Mouse (Mus musculus) gastrocnemius, postnatal 4 days (tissue): Measurements from ENCODE around the gene Gm7173. TPM values are rescaled to one million over a fixed set of nuclear protein-coding genes. Genes with fewer than 3 reads are reported as not detected.
A peak's percentile ranks its signal among the peaks of the same experiment; 100 is the strongest.

Source experiments
- DNase-seq, 2 experiments: peaks; one replicate each; pipeline ENCODE4 v3.0.0; 2021 to 2022; ENCODE audit warnings: low spot score in 2 of 2, mixed read lengths in 2 of 2
- long read RNA-seq, 2 experiments: library from polyadenylated mRNA; stranded (forward); transcript quantifications; one replicate each; pipeline ENCODE4 v2.0.0; 2021
- total RNA-seq, 2 experiments: library from RNA; stranded (reverse); gene quantifications; 2 replicates each; pipeline ENCODE4 v1.2.3; 2021

Gm7173 gene
- under 1 TPM; 0.15 to 0.16 TPM for total RNA-seq
- long read RNA-seq, experiment 1 = 0 reads
- long read RNA-seq, experiment 2 = 0 reads

DNA sequence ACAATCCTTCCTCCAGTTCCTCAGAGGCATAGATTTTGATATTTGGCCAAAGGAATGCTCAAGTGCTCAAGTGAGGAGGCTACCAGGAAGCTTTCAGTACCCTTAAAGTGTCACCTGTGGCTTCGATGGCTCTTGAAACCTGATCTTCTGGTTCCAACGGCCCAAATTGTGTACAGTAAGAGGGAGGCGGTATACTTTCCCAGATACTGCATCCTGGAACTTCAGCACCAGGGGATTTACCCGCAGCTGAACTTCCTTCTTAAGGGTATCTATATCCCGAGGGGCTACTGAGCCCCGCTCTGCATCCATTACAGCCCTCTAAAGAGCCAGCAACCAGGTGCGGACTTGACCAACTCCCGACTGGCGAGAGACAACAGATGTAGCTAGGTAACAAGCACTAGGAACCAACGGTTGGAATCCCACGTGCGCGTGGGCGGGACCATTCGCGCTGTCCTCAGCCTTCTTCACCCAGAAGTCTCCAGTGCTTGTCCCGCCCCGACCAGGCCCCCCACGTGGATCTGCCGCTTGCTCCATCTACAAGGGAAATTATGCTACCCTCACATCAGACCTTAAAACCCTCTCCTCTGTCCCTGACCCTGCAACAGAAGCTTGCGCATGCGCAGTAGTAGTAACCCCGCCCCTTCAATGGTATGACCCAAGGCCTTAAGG lies at the start of gene Gm7173:
Gene Gm7173, minus strand, starts transcription at position 309 of the 669 bp plus-strand sequence.
- DNase-seq = peak in 1 of 2 experiments; percentile 7

DNA sequence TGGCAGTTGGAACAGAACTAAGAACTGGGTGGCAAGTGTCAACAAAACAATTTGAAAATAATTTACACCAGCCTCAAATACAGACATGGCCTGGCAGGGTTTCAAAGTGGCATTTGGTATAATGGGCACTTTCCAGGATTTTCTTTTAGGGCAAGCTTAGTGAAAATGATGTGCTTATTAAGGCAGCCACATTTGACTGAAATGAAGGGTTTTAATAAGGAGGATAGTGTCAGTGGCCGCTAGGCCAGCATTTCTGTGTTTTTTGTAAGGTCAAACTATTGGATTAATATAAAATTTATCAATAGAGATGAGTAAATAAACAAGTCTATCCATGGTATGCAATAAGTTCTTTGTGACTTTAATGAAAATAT lies 546 bp upstream of the Gm7173 start:
- DNase-seq = no peak

DNA sequence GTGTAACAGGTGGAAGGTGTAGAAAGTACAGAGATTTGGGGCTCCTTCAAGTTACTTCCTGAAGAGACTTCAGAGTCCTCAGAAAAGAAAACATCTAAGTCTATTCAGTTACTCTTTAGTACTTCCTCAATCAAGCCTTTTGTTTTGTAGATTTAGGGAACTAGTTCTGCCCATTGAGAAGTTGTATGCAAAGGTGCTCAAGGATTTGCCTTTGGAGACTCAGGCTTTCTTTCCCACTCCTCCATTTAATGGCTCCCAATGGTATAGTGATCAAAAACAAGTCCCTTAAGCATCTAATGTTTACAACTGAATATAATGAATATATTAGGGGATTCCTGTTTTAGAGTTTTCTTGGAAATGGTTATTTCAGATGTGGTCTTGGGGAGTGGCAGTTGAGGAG lies 200.3 kb downstream of the Gm7173 start:
- no peak for DNase-seq

Other genes starting within 250 kb of the Gm7173 start
- gene Mageb16, start 154.2 kb upstream of the Gm7173 start, total RNA-seq = not detected